Mouse (Mus musculus) T-cell, adult 2 months (primary cell): Measurements from ENCODE around the gene Manba.

ENCODE experiments used
- DNase-seq: peaks from one replicate; pipeline ENCODE4 v3.0.0; 2022; ENCODE audit warnings: low spot score

Manba gene

DNA sequence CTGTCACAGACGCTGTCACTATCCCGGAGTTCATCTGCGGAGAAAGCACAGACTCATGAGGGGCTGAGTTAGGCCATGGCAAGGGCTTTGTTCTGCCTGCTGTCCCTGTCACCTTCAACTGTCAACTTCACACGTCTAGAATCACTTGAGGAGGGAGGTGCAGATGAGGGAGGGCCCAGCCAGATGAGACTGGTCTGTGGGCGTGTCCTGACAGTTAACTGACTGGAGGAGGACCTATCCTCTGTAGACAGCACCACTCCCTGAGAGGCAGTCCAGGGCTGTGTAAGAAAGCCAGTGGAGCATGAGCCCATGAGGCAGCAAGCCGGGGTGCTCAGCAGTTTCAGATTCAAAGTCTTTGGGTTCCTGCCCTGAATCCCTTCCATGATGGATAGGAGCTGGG, 100.1 kb downstream of the Manba start:
- no peak for DNase-seq

DNA sequence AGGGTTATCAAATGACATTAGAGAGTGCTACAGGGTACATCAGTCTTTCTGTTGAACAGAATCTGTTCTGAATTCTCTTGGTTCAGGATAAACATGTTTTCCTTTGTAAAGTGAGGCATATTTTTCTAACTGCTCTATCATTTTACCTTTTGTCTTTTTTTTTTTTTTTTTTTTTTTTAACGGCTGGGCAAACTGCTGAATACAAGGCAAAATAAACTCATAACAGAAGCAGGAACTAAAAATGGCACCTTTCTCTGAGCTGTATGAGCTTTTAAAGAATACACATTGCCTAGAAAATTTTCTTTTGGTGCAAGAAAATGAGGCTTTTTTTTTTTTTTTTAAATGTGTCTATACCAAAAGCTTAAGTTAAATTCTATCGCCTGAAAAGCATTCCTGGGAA, 100.6 kb downstream of the Manba start:
- no peak for DNase-seq

DNA sequence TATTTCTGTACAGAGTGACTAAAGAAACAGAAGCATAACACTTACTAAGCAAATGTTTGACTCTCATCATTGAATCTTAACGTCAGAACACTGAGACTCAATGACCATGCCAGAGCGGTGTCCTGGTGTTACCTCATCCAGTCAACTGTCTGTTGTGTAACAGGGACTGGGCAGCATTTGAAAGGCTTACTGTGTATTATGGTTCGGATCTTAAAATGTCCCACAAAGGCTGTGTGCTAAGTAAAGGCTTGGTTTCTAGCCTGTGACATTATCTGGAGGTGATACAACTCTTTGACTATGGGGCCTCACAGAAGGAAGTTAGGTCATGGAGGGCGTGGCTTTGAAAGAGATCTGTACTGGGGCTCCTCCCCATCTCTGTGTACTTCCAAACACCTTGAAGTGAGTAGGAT, 101.1 kb downstream of the Manba start:
- DNase-seq, result no peak

DNA sequence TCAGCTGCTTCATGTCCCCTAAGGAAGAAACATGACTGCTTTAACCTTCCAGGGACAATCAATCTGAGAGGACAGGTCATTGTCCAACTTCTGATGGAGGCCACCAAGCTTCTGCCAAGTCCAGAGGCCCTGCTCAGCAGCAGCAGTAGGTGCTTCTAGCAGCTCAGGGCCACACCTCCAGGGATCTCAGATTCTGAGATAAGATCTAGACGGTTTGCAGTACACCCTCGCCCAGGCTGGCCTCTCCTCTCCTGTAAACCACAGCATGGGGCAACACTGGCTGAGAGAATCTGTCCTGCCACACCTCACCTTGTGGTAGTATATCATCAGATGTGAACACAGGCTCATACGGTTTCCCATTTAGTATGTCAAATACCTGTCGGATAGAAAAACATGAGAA, 105.1 kb downstream of the Manba start:
- DNase-seq, result no peak

DNA sequence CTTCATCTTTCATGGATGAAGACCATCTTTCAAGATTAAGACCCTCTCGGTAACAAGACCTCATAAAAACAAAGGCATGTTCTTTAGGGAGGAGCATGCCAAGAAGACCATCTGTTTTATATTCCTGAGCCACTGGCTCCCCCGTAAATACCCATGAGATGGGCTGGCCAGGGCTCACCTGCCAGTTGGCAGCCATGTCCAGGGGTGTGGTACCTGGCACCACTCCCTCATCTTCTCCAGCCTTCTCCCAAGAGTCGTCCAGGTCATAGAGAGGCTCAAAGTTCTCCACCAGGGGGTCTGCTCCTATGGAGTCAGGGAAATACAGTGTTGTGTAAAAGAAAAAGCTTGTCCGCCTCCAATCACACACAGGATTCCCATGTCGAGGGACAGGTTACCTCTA, 106.0 kb downstream of the Manba start:
- DNase-seq, result no peak

DNA sequence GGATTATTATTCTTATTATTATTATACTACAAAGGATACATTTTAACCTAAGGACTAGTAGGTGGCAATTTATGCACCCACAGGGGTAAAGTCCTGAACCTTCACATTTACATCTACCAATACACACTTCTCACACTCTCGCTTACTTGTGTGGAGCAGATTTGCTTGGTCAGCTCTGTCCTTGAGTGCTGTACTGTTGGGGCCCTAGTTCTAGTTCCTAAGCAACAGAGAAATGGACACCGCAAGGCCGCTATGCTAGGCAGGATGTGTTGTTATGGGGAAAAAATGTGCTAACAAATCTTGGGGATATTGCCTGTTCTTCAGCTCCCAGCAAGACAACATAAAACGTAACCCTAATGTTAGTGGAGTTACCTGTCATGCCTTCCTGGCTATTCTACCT, 106.6 kb downstream of the Manba start:
- no peak for DNase-seq

DNA sequence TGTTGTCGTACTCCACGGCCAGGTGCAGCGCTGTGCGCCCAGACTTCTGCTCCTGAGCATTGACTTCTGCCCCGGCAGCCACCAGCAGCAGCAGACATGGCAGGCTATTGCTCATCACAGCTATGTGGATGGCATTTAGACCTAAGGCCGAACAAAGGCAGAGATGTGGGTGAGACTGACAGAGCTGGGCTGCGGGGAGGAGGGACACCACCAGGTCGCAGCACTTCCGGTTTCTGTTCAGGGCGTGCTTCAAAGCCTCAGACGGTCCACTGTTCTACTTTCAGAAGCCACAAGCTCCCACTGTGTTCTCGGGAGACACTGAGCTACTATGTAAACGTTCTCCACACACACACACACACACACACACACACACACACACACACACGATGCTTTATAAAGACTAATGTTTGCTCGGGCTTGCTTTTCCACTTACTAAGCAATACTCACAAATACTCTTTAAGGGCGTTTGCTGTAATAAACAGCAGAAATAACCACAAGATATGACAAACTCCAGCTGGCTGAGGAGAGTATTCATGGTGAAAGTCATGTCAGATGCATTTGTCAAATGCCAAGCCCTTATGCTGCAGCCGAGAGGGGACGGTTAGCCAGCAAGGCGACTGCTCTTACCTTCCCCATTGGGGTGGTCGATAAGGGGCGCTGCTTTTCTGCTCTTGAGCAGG, 109.0 kb downstream of the Manba start:
- peak; percentile 34 for DNase-seq

DNA sequence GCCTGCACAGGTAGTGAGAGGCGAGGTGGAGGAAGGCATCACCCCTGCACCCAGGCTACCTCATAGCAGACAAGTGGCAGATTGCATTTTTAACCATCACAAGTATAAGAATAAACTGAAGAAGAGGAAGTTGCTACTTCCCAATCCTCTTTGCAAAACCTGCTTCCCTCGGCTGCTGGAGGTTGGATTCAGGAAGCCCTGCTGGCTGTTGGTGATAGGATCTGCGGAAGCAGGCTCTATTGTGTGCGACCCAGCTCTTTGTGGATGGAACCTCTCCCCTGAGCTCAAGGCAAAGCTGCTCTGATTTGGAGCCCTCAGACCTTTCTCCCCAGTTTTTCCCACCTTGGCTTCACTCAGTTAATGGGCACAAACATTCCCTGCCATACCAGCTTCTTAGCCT, 111.6 kb downstream of the Manba start:
- no peak for DNase-seq

DNA sequence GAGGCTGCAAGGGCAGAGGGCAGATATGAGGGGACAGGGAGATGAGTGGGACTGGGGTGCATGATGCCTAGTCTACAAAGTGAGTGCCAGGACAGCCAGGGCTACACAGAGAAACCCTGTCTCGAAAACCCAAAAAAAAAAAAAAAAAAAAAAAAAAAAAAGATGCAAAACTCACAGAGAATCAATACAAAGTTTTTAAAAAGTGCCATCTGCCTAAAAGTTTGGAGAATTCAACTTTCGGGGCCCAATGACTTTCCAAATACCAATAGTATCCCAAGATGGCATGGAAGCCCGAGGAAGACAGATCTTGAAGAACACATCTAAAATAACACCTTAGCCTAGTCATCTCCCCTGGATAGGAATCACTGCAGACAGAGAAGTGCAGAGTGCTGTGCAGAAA, 112.9 kb downstream of the Manba start:
- no peak for DNase-seq

DNA sequence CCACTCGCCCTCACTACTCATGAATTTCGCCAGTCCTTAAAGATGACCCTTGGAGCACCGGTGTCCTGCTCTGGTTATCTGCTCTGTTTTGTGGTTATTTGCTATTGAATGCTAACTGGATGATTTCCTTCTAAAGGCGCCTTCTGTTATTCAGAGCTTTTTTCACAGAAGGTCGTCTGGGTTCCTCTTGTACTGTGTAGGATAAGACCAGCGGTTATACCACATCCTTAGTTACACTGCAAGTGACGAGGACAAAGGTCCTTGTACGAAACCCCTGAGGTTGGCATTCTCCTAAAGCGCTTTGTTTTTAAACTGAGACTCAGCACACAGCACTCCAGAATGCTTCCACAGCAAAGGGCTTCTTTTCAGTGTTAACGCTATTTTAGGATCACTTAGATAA, 117.3 kb downstream of the Manba start:
- peak; percentile 53 for DNase-seq

DNA sequence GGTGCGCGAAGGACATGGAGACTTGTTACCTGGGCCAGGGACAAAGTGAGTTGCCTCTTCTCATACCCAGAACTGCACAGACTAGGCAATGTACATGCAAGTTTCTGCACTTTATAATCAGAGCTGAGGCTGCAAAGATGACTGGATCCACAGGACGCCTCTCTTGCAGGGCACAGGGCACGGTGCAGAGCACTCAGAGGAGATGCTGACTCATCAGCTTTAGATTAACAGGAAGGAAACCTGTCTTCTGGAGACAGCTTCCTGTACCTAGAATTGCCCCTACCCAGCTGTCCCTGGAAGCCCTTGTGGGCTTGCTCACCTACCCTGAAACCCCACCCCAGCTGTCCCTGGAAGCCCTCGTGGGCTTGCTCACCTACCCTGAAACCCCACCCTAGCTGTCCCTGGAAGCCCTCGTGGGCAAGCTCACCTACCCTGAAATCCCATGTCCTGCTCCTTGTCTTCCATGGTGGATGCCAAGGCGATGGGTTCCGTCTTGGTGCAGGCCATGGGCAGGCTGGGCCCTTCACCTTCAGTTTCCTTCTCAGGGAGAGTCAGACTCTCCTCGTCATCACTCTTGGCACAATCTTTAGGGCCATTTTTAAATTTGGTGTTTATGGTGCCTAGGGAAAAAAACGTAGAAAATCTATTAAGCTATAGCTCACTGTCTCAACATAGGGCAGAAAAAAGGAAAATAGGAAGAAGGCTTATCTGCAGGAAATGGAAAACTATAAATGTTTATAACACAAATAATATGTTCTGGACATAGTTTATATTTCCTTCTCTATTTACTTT, 119.4 kb downstream of the Manba start:
- no peak for DNase-seq

DNA sequence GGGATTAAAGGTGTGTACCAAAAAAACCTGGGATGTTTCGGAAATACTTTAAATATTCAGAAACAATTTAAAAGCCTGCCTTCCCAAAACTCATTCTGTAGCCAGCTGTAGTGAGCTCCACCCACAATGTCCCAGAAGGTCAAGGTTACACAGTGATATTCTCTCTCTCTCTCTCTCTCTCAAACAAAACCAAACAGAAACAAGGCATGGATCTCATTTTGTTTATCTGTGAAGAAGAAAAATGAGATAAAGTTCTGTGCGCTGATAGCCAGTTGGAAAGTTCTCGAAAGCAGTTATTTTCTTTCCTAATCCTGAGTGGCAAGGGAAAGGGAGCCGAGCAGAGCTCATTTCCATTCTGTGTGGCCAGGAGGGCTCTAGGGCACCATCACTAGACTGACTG, 120.1 kb downstream of the Manba start:
- DNase-seq, result no peak

DNA sequence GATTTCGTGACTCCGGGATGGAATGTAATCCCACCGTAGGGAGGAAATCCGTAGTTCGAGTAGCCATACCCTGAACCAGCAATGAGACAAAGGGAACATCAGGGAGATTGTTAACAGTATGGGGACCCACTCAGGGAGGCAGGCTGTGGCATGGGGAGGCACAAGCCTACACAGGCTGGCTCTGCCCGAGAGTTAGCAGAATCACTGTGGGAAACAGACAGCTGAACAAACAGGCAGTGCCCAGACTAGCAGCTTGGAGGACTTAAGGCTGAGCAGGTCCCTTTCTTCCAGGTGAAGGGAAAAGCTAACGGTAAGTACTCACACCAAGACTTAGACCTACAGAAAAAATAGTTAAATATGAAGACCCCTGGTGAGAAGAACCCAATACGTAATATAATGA, 121.2 kb downstream of the Manba start:
- DNase-seq, result no peak

DNA sequence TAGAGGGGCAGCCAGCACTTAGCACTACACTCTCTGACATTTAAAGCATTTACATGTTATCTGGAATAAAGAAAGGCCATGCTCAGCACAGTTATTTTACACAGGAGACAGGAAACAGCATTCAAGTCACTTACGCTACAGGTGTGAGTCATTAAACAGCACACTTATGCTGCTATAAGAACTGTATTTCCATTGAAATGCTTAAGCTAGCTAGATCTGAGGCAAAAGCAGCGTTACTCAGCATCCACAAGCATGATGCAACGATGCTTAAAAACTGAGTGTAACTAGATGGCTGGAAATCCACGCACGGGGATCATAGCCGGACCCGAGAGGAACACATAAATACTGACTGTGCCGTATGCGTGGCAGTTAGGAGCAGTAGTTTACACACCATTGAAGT, 121.6 kb downstream of the Manba start:
- DNase-seq, result no peak

DNA sequence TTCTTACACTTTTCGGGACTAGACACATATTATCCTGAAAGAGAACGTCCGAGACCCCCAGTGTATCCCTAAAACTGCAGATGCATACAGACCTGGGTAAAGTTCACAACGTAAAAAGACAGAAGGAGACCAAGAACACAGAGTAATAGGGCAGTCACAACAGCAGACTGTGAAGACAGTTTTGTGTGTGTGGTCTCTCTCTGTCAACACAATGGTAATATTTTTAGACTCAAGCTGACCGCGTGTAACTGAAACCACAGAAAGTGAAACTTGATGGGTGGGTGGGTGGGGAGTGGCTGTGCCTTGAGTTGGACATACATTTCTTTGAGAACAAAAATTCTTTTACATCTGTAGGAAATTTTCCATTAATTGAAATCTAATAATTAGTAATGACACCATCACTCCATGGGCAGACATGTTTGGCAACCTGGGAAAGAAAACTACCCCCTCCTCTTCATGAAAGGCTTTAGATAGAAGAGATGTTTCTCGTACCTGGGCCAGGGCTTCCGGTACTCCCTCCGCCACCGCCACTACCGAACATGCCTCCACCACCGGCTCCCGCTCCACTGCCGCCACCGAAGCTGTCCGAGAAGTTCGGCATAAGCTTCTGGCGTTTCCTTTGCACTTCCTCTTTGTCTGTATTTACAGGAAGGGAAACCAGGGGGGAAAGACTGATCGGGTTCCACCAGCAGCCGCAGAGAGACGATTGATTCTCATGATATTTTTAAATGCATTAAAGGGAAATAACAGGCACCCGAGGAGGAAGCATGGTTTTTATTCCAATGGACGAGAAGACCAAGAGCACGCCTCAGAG, 122.5 kb downstream of the Manba start:
- DNase-seq, result peak; percentile 30

DNA sequence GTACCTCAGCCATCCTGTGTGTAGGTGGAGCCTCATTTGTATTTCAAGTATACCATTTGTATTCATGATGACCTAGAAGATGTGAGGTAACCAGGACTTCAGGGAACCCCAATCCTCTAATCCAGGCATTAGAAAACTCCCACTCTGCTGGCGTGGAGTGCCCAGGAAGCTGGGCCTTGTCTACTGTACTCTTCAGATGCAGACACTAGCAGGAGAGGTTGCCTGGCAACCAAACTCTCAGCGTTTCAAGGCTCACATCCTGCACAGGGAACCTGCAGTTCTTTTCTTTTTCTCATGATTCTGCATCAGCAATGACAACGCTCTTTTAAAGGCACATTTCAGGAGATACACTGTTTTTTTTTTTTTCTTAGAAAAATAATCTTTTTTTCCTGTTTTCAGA, 124.8 kb downstream of the Manba start:
- DNase-seq, result peak; percentile 30

DNA sequence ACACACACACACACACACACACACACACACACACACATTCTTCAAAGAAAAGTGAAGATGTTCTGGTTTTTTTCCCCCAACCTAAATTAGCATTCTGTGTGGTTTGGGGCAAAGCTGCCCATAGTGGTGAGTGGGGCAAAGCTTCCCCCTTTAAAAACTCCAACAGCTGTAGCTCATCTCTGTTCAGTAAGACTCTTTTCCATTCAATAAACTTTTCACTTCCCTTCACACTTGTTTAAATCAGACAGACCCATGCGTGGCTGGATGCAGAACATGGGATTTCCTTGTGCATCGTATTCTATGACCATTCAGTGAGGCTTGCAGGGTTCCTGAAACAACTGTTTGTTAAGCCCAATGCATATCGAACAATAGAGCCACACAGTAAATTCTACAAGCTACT, 129.0 kb downstream of the Manba start:
- DNase-seq, result no peak

DNA sequence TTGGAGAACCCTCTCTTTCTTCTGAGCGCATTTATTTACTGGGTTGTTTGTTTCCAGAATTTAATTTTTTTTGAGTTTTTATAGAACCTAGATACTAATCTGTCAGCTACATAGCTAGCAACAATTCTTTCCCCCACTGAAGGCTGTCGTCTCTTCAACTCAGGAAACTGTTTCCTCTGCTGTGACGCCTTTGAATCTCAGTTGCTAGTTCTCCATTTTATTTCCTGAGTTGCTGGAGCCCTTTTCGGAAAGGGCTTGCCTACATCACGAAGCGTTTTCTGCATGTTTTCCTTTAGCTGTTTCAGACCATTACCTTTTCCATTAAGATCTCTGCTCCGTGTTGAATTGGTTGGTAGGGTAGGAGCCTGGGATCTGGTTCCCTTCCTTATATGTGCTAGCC, 131.3 kb downstream of the Manba start:
- no peak for DNase-seq
